Mouse (Mus musculus) brain, embryonic 14.5 days (tissue): ENCODE results near the gene Bcr.

Experiments
- CTCF ChIP-seq: fragments of 200-500 bp; IDR thresholded peaks from 2 replicates; pipeline ENCODE4 v1.5.1; 2012; ENCODE audit warnings: inconsistent platforms, mild to moderate bottlenecking, moderate library complexity, borderline replicate concordance; ENCODE audit not compliant: insufficient read depth, insufficient read length; ENCODE audit errors: extremely low read depth
- POLR2A ChIP-seq: fragments of 200-500 bp; IDR thresholded peaks from 2 replicates; pipeline ENCODE4 v1.6.1; 2012; ENCODE audit warnings: mild to moderate bottlenecking, inconsistent platforms, borderline replicate concordance; ENCODE audit not compliant: poor library complexity, insufficient read depth, insufficient read length, severe bottlenecking; ENCODE audit errors: extremely low read depth

- TF ChIP-seq CTCF (no peak), POLR2A (no peak)
Measured at GRCm38 (mm10) chr10:75062621-75063020, 2.2 kb downstream of the Bcr start.
